Mouse (Mus musculus) layer of hippocampus, adult 8-10 months (tissue): ENCODE results near the gene Msh3. TPM values are rescaled to one million over a fixed set of nuclear protein-coding genes. Genes with fewer than 3 reads are reported as not detected.
"Not testable (repeated sequence)": the region's sequence is repeated elsewhere in the genome, so short reads cannot be mapped to it uniquely, and the experiment has no call there.

Experiments used
- DNase-seq, 2 experiments: peaks; one replicate each; pipeline ENCODE4 v3.0.0; 2022; ENCODE audit warnings: low spot score in 2 of 2
- total RNA-seq, 4 experiments: library from RNA; stranded (reverse); gene quantifications; 2 replicates each; pipeline ENCODE4 v1.2.4; 2022

The Msh3 gene
- 10 to 100 TPM; 24.1 to 29.0 (median 25.4) TPM for total RNA-seq

DNA sequence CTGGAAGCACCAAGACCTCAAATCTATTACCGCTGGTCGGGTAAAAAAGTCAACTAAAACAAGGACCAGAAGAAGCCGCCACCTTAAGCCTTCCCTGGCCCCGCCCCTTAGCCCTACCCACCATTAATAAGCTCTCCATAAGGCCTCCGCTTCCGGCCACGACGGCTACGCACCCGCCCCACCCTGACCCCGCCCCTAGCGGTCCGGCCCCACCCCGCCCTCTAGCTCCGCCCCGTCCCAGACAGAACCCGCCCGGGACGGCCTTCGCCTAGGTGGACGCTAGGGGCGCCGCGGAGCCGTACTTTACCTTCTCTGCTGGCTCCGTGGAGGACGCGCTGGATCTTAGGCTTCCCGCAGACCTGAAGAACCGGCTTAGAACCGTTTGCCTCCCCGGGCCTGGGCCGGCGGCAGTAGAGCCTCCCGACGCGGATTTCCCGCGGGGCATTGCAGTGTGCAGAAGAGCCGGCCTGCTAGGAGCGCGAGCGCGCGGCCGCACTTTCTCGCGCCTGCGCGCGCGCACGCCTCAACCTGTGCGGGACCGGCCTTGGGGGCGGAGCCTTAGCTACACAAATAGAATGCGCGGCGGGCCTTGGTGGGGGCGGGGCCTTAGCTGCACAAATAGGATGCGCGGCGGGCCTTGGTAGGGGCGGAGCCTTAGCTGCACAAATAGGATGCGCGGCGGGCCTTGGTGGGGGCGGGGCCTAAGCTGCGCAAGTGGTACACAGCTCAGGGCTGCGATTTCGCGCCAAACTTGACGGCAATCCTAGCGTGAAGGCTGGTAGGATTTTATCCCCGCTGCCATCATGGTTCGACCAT lies at the start of gene Msh3, which contains the start of gene Dhfr:
TSS of gene Msh3 (minus strand) at position 548 of the 816 bp plus-strand sequence.
TSS of gene Dhfr (plus strand) at position 271 of the 816 bp plus-strand sequence.
- peak; percentile 94 to 96 for DNase-seq

DNA sequence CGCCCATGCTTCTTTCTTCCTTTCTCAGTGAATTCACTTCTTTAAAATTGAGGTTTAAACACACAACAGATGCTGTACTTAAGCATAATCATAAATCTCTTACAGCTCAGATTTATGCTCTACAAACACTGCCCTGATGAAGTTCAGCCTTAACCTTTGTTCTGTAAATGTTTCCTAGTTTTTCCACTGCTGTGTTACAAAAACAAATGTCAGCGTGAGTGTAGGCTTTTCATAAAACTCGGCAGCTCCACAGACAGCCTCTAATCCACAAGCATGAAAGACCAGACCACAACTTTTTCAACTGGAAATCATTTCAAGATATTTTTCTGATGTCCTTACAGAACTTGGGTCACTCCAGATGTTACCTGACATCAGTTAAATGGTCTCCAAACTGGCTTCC lies 48.7 kb upstream of the Msh3 start:
- no peak for DNase-seq

DNA sequence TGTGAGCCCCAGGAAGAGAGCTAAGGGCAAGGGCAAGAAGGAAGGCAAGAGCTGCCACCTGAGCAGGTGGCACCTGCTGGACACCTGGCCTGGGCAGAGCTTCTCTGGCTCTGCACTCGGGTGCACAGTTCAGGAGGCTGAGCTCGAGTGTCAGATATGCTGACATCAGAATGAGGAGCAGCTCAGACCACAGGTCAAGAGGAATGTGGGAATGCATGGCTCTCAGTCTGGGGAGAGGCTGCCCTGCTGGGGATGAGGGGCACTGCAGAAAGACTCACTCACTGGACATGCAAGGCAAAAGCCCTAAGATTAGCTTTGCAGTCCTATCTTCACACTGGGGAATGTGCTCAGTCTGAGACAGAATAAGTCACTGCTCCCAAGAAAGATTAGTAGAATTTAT lies 47.3 kb upstream of the Msh3 start:
- no peak for DNase-seq

DNA sequence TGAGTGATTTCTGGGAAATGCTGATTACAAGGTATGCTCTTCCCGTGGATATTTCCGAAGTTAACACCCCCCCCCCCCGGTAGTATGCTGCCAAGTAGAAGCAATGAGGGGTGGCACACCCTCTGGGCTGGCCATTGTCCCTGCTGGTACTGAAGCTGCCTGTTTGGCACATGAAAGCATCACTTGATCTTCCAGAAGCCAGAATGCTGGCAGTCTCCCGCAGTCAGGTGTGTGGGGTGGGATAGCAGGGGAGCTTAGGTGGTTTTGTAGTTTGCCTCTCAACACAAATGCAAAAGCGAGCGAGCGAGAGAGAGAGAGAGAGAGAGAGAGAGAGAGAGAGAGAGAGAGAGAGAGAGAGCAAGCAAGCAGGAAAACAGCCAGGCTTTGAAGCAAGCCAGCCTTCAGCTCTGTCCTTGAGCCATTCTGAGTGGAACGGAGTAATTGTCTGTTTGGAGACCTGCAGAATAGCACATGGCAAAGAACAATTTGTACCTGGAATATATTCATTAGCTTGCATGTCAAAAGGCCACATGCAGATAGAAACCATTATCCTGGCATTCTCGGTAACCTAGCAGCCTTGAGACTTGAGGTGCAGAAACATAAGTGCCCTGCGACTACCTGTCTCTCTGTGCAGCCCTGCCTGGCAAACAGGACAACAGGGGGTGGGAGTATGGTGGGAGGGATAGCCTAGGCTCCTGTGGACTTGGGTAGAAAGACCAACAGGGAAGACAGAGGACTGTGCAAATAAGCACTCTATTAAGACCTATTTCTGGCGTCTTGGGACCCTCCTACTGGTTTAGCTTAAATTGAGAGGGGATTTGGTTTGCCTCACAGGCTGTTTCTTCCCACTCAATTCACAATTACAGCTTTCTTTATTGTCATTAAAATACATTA lies 43.9 kb upstream of the Msh3 start:
- DNase-seq, result no peak

DNA sequence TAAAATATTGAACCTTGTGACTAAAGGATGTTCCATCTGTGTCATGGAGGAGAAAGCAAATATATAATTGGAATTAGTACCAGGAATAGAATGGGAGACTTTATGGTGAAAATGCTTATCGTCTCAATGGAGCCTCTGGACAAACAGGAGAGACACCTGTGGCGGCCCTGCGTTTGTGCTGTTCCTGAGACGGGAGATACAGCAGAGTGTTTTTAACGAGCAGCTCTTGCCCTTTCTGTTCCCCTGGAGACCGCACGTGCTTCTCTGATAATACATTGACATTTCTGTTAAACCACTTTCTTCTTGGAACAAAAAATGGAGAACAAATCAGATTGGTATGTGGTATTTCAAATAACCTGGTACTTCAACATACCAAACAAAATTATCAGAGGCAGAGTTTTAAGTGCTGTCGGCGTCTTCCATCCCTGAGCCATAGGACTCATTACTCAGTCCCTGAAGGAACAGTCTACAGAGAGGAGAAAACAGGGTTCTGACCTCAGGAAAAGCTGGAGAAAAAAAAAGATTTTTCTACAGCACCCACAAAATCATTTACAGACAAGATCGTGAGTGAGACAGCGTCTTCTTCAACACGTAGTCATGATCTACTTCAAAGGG lies 38.4 kb upstream of the Msh3 start:
- DNase-seq, result no peak

DNA sequence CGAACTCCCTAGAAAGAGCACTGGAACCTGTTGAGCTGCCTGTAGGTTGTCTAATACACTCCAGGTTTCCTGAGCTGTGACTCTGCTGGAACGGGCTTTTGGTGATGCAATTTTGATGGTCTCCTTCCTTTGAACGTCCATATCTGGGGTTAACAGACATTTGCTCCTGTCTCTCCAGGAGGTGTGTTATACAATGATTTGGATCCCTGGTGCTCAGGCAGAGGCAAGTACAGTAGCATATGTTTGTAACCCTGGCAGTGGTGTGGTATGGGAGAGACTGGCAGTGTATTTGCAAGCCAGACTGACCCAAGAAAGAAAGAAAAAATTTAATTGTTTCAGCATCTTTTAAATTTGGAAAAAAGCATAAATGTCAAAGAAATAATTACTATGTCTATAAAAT lies 32.6 kb upstream of the Msh3 start:
- DNase-seq, result no peak

DNA sequence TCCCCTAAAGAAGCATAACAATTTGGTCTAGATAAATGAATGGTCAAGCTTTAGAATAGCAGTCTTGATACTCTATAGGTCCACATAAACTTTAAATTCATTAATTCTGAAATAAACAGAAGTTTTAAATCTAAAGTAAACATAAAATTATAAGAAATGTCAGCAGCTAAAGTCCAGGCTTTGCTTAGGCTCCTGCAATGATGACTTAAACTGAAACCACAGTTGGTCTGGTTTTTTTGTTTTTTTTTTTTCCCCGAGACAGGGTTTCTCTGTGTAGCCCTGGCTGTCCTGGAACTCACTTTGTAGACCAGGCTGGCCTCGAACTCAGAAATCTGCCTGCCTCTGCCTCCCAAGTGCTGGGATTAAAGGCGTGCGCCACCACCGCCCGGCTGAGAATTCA lies 16.7 kb upstream of the Msh3 start:
- not testable (repeated sequence) for DNase-seq

DNA sequence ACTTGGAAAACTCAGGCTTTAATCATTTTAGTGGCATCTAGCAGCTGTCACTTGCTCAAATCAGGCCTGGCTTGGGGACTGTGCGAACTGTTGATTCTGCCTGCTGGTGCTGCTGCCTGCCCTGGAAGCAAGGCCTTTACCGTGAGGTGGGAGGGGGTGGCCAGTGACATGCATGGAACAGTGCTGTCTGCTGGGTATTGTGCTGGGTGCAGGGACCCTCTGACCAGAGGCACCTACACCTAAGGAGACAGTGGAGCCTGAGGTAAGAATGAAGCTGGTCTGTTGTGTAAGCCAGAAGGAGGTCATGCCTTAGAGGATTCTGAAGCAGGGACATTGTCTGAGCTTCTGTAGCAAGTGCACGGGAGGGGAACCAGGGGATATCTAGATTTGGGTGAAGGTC lies 16.0 kb upstream of the Msh3 start:
- no peak for DNase-seq

DNA sequence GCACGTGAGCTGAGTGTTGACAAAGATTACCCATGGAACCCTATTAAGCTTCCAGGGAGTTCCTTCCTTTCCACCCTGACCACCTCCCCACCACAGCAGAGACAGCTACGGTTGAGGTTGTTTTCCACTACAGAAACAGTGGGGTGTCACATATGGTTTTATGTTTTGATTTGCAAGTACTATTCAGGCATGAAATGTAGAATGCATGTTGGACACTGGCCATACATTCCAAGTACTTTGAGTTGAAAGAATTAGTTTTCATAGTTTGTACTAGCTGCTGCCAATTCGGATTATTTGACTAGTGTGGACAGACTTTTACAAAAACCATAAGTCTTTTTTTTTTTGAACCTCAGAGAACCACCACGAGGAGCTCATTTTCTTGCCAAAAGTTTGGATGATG lies 10.5 kb upstream of the Msh3 start:
- DNase-seq, result no peak

DNA sequence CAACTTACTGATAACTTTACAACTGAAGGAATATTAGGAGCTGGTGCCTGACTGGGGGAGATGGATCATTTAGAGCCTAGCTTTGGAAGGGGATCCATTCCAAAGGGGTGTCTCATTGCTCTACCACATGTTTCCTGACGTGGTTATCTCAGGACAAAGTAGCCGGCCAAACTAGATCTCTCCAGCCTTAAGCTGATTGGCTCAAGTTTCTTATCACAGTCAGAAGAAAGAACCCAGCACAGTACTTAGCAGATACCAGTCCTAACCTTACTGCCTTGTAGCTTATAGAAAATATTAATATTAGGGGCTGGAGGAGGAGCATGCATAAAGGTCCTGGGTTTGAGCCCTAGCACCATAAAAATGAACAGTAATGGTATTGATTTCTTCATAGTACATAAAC lies 6.8 kb upstream of the Msh3 start:
- DNase-seq, result no peak

DNA sequence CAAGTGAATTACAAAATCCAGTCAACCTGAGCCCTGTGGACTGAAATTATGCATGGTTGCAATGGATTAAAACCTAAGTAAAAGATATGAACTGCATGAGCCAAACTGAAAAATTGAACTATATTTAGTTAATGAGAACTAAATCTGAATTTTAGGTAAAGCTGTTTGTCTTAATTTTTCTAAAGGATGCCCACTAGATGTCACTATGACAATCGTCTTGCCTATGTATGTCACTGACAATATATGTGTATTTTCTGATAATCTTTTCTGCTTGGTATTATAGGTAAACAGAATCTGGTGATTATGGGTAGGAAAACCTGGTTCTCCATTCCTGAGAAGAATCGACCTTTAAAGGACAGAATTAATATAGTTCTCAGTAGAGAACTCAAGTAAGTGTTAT lies 2.8 kb upstream of the Msh3 start:
- DNase-seq, result no peak

DNA sequence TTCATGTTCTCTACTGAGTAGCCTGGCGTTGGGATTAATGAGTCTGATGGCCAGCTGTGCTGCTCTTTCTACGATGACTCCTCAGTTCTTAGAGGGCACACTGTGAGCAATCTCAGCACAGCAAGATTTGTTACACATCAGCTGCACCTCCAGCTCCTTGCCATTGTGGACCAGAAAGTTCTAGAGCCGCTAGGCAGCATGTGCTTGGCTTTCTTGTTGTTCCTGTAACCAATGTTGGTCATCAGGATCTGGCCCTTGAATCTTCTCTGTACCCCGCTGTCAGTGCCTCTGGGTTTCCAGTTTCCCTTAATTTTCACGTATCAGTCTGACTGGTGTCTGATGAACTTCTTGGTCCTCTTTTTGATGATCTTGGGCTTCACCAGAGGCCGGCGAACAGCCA lies 1.6 kb upstream of the Msh3 start:
- no peak for DNase-seq

DNA sequence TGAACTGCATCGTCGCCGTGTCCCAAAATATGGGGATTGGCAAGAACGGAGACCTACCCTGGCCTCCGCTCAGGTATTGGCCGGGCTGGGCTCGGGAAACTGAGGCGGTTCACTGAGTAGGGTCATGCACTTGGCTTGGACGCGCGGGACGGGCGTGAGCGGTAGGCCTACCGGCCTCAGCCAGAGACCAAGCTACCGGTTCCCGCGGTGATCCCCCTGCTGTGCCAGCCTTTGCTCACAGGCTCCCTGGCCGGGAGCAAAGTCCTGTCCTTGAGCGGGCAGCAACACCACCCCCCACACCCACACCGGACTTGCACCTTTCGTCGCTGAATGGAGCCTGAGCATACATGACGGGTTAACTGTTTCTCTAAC lies 455 bp upstream of the Msh3 start:
- no peak for DNase-seq

DNA sequence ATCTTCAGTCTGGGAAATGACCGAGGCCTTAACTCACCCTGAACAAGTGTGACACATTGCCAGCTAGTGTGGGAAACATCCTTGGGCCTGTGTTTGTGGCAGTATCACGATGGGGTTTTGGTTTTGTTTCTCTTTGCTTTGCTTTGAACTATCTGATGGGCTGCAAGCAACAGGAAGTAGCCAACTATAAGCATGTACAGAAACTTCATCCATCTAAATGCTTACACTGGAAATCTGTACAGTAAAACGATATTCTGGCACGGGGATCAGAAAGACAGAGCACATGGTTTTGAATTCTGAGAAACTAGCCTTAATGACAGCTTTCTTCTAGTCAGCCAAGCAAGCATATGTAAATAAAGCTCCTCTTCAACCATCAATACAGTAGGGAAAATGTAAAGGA lies 847 bp downstream of the Msh3 start:
- DNase-seq, result no peak

DNA sequence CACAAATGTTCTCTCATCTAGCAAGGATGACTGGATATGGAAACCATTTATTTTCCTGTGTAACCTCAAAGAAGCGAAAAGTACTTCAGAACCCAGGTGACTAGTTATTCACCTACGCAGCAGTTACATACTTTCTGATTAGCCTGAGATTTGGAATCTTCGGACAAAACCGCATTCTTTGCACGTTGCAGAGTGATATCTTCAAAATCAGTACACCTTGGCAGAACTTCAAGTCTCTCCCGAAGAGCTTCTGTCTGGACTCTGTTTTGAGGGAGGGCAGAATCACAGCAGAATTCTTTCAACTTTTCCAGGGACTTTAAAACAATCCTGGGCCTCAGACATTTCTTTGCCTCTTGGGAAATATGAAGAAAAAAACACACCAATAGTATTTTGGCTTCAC lies 3.7 kb downstream of the Msh3 start:
- no peak for DNase-seq

DNA sequence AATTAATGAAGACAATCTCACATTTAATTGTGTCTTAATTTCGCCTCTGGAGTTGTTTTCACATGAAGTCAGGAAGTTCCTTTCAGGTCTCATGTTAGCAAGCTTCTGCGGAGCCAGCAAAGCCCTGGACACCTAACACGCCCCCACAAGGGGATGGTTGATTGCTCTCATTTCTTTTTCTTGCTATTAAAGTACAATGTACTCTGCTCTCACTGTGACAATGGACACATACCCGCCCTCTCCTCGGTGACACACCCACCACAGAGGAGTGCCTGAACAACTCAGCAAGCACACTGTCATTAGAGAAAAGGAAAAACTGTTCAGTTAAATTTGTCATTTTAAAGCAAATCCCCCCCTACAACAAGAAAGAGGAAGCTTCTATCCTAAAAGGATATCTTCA lies 8.5 kb downstream of the Msh3 start:
- no peak for DNase-seq

DNA sequence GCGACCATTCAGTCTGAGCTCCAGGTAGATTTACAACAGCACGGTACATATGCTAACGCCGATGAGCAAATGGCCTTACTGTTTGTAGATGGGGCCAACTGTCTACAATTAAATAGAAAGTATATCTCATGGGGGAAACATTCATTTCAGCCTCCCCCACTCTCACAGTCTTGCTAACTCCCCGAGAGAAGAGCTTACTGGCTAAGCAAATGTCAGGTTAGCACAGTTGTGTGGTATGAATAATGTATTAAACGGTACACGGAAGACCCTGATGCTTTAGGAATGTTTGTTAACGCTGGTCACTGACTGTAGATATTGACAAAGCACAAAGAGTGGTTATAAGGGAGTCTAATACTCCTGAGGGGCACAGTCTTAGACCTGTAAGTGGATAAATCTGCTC lies 10.8 kb downstream of the Msh3 start:
- DNase-seq, result no peak

DNA sequence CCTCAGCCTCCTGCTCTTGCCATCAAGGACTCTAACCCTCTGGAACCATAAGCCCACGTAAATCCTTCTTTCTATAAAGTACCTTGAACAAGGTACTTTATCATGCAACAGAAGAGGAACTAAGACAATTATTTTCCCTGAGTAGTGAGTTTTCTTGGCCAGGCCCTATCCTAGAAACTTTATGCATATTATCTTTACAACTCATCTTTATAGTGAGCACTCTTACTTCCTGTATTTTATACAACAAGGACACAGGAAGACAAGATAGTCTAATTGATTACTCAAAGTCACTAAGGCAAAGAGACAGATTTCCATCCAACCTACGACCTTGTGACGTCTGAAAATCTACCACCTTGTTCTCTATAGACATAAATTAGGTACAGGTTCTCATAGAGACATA lies 15.0 kb downstream of the Msh3 start:
- no peak for DNase-seq

DNA sequence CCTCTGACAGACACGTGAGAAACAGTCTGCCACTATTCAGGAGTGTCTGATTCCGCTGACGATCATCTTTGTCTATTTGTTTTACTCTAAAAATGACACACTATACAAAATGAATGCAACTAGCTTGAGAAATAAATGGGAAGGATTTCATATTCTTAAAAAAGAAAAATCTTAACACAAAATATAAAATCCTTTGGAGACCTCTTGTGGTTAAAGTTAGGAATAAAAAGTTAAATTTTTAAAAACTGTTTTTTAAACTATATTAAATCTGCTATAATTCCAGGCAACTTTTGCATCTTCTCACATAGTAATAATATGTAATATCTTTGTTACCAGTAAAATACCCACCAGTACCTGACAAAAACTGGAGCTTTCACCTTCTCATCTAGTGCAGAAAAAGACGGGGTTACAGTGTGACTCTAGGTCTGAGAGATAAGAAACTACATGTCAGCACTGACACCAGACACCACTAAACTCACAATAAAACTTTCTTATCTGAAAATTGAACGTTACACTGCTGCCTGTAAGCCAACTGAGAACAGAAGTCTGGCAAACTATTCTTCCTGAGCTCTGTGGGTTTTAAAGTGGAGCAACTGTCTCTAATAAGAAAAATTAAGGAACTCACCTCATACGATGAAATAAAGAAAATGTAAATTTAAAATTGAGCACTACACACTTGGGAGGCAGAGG lies 16.9 kb downstream of the Msh3 start:
- DNase-seq, result no peak

DNA sequence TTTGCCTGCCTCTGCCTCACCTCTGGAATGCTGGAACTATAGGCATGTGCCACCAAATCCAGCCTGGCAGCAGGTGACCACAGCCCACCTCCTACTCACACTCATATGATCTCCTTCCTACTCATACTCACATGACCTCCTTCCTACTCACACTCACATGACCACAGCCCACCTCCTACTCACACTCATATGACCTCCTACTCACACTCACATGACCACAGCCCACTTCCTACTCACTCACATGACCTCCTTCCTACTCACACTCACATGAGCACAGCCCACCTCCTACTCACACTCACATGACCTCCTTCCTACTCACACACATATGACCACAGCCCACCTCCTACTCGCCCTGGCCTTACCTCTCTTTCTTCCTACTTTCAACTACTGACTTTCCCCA lies 17.9 kb downstream of the Msh3 start:
- no peak for DNase-seq

DNA sequence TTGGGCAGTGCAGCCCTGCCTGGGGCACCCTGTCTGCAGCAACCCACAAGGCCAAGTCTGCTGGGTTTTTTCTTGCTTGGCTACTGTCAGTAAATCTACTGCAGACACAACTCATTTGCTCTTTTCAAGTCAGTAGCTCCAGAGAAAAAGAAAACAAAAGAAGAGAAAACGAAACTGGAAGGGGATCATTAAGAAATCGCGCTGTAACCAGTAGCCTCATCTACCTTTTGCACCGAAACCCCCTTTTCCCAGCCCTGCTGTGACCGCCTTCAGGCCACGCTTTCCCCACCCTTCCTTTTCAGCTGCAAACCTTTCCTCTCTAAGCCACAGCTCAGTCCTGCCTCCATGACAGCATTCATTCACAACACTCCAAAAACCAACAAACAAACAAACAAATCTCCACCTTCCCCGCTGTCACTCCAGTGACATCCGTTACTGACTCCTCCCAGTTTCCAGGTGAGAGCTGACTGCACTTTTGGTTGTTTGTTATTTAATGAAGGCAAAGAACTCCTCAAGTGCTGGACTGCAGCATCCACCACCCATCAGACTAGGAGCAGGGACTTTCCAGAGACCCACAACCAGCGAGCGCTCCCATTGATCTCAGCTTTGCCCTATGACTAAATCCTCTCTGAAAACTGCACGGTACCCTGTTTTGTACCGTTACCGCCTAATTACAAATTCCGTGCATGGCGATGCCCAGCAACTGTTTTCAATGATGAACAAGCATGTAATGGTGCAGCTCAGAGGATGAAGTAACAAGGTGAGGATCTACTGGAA lies 22.5 kb downstream of the Msh3 start:
- no peak for DNase-seq
